Mouse (Mus musculus): ENCODE data around the gene Clstn2.

GRCm38 (mm10) chr9:97727715-97728486 is 305.1 kb downstream of the Clstn2 start:
- no peak for TF ChIP-seq POLR2A (IDR thresholded peaks at IDR 0.05; ENCODE audit: insufficient read depth, low read depth, low read length)
- no peak for TF ChIP-seq CTCF (IDR thresholded peaks at IDR 0.05; ENCODE audit: insufficient read depth, low read depth, low read length)

Data from olfactory bulb, adult 2 months (tissue).